Mouse (Mus musculus) stomach, postnatal 0 days (tissue): ENCODE results near the gene Chst11.

ENCODE experiments used
- CTCF ChIP-seq: IDR thresholded peaks from 2 replicates; pipeline ENCODE4 v1.5.1; 2016; ENCODE audit warnings: antibody characterized with exemption, low read depth, mild to moderate bottlenecking, moderate library complexity
- EP300 ChIP-seq: optimal IDR thresholded peaks from 2 replicates; pipeline ENCODE3; 2016; ENCODE audit warnings: antibody characterized with exemption

DNA sequence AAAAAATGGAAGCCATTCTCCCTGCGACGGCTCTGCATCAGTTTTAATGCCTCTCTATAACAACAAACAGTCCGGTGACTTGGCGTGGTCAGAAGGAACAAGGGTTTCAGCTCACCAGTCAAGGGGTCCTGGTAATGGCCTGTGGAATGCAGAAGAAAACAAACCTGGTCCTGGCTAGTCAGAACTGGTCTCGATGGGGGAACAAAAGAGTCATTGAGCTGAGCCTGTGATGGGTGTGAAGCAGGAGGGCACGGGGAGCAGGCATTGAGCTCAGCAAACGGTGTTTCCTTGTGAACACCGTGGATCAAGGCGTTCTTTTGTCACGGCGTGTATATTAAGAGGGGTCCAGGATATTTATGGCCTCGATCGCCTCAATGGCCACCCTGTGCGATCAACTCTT is 160.5 kb downstream of the Chst11 start:
- no peak for TF ChIP-seq EP300
- no peak for TF ChIP-seq CTCF
